Mouse (Mus musculus) heart, embryonic 11.5 days (tissue): ENCODE measurements at regions not wholly inside any gene's neighbourhood (a gene's known extent, or its start where the extent isn't known, plus 50 kb on each side); places are given as distances from the start of the nearest gene placed in this dataset.

Source experiments
- ATAC-seq: fragments of 200-750 bp; cut with Nextera tagmentation; replicated peaks from 2 replicates; pipeline ENCODE4 v1.8.0; 2017; ENCODE audit warnings: moderate library complexity; ENCODE audit not compliant: insufficient number of reproducible peaks, low FRiP score, low TSS enrichment
- H3K27ac ChIP-seq: fragments of 300-500 bp; sonication (generic); 2 replicates; pipeline ENCODE4 v1.5.1; 2014; ENCODE audit warnings: mild to moderate bottlenecking, low read depth, low read length
- H3K27me3 ChIP-seq: fragments of 300-500 bp; sonication (generic); 2 replicates; pipeline ENCODE4 v1.6.1; 2014; ENCODE audit warnings: mild to moderate bottlenecking, low read length, mixed read lengths; ENCODE audit not compliant: control insufficient read depth, insufficient read depth
- H3K36me3 ChIP-seq: fragments of 300-500 bp; sonication (generic); 2 replicates; pipeline ENCODE4 v1.6.1; 2014; ENCODE audit warnings: mild to moderate bottlenecking, low read length, moderate library complexity, mixed read lengths; ENCODE audit not compliant: control insufficient read depth, insufficient read depth
- H3K4me1 ChIP-seq: fragments of 300-500 bp; sonication (generic); 2 replicates; pipeline ENCODE4 v1.6.1; 2014; ENCODE audit warnings: low read length; ENCODE audit not compliant: control insufficient read depth, insufficient read depth
- H3K4me2 ChIP-seq: fragments of 300-500 bp; sonication (generic); 2 replicates; pipeline ENCODE4 v1.6.1; 2014; ENCODE audit warnings: mild to moderate bottlenecking, moderate library complexity
- H3K4me3 ChIP-seq: fragments of 300-500 bp; sonication (generic); 2 replicates; pipeline ENCODE4 v1.5.1; 2014; ENCODE audit warnings: low read depth, low read length
- H3K9ac ChIP-seq: fragments of 300-500 bp; sonication (generic); 2 replicates; pipeline ENCODE4 v1.6.1; 2014; ENCODE audit warnings: mild to moderate bottlenecking, low read depth, low read length, moderate library complexity
- H3K9me3 ChIP-seq: fragments of 300-500 bp; sonication (generic); replicated peaks from 2 replicates; pipeline ENCODE4 v1.6.1; 2016; ENCODE audit warnings: low read length; ENCODE audit not compliant: control insufficient read depth
- WGBS: fragments of 180-500 bp; shearing (Covaris S2); extraction: QIAGEN DNeasy Blood & Tissue Kit; methylation state at CpG from one replicate; pipeline ENCODE4 v1.1.7; 2014; ENCODE audit not compliant: insufficient replicate concordance; 5-methylcytosine and 5-hydroxymethylcytosine counted together

DNA sequence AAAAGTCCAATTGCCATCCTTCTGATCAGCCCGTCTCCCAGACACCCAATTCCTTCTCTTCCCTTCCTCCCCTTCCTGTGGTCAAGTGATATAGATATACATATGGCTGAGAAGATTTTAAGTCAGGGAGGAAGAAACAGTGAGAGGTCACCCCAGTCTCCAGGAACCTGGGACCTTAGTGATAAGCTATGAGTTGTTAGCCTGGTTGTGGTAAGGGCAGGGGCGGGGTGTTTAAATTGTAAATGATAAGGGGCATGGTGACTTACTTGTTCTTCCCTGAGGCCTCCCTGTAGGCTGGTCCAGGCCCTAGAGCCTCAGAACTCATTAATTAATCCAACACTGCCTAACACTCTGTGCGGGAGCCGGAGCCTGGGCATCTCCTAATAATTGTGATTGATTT, 186.5 kb upstream of the Ajap1 start:
- Histone ChIP-seq H3K4me3 (no peak overlapping the region), H3K36me3 (no peaks in the 10 kb centered on the region), H3K4me2 (no peak overlapping the region), H3K27ac (no peak overlapping the region), H3K4me1 (no peaks in the 10 kb centered on the region), H3K27me3 (no peaks in the 10 kb centered on the region; the same call in 1 of the 2 replicates), H3K9ac (no peak overlapping the region), H3K9me3 (no peaks in the 10 kb centered on the region)
- 74% methylated on average over 4 of the region's 4 CpGs for WGBS
- ATAC-seq = peak; percentile 72

- H3K27me3 ChIP-seq = no peaks in the 10 kb centered on the region; the same call in 1 of the 2 replicates
- ATAC-seq = no peak
- no peaks in the 10 kb centered on the region for H3K9me3 ChIP-seq
- no peak overlapping the region for H3K4me2 ChIP-seq
- H3K27ac ChIP-seq = no peak overlapping the region
- no peaks in the 10 kb centered on the region for H3K36me3 ChIP-seq
- no peak overlapping the region for H3K9ac ChIP-seq
- no peak overlapping the region for H3K4me3 ChIP-seq
- 72% methylated on average over 13 of the region's 13 CpGs for WGBS
- no peaks in the 10 kb centered on the region for H3K4me1 ChIP-seq
Observed at GRCm38 (mm10) chr4:153670216-153670615, 187.6 kb upstream of the Ajap1 start.

- H3K27ac ChIP-seq = no peak overlapping the region
Observed at GRCm38 (mm10) chr4:153675431-153675830, 192.8 kb upstream of the Ajap1 start.

GRCm38 (mm10) chr4:153679151-153679550, 196.5 kb upstream of the Ajap1 start:
- Histone ChIP-seq H3K9me3 (no peaks in the 10 kb centered on the region), H3K4me2 (no peak overlapping the region), H3K36me3 (no peaks in the 10 kb centered on the region), H3K4me1 (no peaks in the 10 kb centered on the region), H3K9ac (no peak overlapping the region), H3K4me3 (no peak overlapping the region), H3K27me3 (no peaks in the 10 kb centered on the region), H3K27ac (no peak overlapping the region)
- no peak for ATAC-seq
- 28% methylated on average over 12 of the region's 12 CpGs for WGBS

More at GRCm38 (mm10) chr4:153675431-153675830, 192.8 kb upstream of the Ajap1 start:
- WGBS = 81% methylated on average over 2 of the region's 2 CpGs
- no peaks in the 10 kb centered on the region for H3K36me3 ChIP-seq
- no peak overlapping the region for H3K4me3 ChIP-seq
- no peak for ATAC-seq
- no peaks in the 10 kb centered on the region; the same call in 1 of the 2 replicates for H3K27me3 ChIP-seq
- no peaks in the 10 kb centered on the region for H3K4me1 ChIP-seq
- H3K9me3 ChIP-seq = no peaks in the 10 kb centered on the region
- no peak overlapping the region for H3K4me2 ChIP-seq
- no peak overlapping the region for H3K9ac ChIP-seq

GRCm38 (mm10) chr4:153688441-153688840, 205.8 kb upstream of the Ajap1 start:
- Histone ChIP-seq H3K9ac (no peak overlapping the region), H3K4me1 (no peaks in the 10 kb centered on the region), H3K36me3 (no peaks in the 10 kb centered on the region), H3K9me3 (no peaks in the 10 kb centered on the region), H3K4me3 (no peak overlapping the region), H3K27me3 (no peaks in the 10 kb centered on the region), H3K27ac (no peak overlapping the region), H3K4me2 (no peak overlapping the region)
- WGBS = 59% methylated on average over 8 of the region's 8 CpGs
- no peak for ATAC-seq

DNA sequence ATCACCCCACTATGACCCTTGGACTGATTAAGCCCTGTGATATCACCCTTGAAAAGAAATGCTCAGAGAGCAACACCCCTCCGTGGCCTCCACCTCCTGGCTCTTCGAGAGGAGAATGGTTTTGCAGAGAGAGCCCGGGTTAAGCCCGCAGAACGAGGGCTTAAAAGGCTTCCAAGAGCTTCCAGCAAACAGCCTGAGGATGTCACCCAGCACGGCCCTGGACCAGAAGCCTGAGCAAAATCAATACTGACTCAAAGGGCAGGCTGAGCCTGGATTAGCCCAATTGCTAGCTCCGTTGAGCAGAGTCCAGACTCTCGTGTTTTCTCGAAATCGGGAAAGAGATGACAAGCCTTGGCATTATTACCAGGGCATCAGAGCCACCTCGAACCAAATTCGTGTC, 211.3 kb upstream of the Ajap1 start:
- 73% methylated on average over 12 of the region's 12 CpGs for WGBS
- no peaks in the 10 kb centered on the region for H3K9me3 ChIP-seq

GRCm38 (mm10) chr4:153696426-153697040, 213.9 kb upstream of the Ajap1 start:
- no peak for ATAC-seq
- Histone ChIP-seq H3K27ac (no peak overlapping the region), H3K9ac (no peak overlapping the region), H3K4me1 (no peaks in the 10 kb centered on the region), H3K4me3 (no peak overlapping the region), H3K9me3 (no peaks in the 10 kb centered on the region), H3K36me3 (no peaks in the 10 kb centered on the region), H3K27me3 (no peaks in the 10 kb centered on the region), H3K4me2 (no peak overlapping the region)
- WGBS = 56% methylated on average over 14 of the region's 14 CpGs

More for the DNA sequence above, 211.3 kb upstream of the Ajap1 start:
- no peak overlapping the region for H3K27ac ChIP-seq
- no peak overlapping the region for H3K4me3 ChIP-seq
- ATAC-seq = no peak
- H3K4me2 ChIP-seq = no peak overlapping the region
- no peaks in the 10 kb centered on the region for H3K36me3 ChIP-seq
- H3K4me1 ChIP-seq = no peaks in the 10 kb centered on the region
- H3K9ac ChIP-seq = no peak overlapping the region
- H3K27me3 ChIP-seq = no peaks in the 10 kb centered on the region

DNA sequence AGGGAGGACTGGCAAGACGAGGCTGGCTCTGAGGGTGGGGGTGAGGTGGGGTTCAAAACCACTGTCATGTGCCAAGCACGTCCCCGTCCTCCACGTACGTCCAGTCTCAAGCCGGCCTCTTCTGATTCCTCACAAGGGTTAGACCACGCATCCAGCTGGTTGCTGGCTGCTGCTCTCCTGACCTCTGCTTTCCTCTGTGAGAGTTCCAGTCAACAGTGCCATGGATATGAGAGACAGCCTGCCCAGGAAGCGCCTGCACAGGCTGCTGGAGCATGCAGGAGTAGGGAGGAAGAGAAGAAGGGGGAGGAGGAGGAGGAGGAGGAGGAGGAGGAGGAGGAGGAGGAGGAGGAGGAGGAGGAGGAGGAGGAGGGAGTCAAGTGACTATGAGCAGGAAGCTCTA, 224.6 kb upstream of the Ajap1 start:
- no peak for ATAC-seq
- H3K4me3 ChIP-seq = no peak overlapping the region
- no peak overlapping the region for H3K27ac ChIP-seq
- 58% methylated on average over 8 of the region's 8 CpGs for WGBS
- H3K4me2 ChIP-seq = no peak overlapping the region
- no peaks in the 10 kb centered on the region for H3K4me1 ChIP-seq
- no peaks in the 10 kb centered on the region for H3K36me3 ChIP-seq
- no peaks in the 10 kb centered on the region for H3K9me3 ChIP-seq
- H3K9ac ChIP-seq = no peak overlapping the region
- 0 out of 2 replicates have a peak, but pooled peaks cover 3% of the 10 kb centered on the region for H3K27me3 ChIP-seq

DNA sequence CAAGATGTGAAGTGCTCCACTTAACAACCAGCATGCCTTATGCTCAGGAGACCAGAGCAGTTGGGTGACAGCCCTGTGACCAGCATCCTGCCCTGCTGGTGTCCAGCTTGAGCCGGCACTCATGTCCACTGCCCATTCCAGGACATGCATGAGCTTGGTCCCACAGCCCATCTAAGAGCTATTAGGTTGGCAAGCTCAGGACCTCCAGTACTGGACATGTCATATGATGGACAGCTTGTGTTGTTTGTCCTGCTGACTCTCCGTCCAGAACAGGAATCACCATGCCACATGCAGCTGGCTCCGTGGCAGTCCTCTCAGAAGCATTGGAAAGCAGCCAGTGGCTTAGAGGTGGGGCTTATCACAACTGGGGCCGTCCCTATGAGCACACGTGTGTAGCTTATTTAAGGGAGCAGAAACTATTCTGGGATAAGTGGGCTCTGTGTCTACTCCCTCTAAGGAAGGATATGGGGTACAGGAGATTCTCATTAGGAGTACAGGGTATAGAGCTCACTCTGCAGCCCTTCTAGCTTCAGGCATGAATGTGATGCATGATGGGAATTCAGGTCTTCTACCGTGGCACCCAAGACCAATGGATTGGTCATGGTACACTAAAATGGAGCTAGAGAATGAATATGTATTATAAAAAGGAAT, 232.5 kb upstream of the Ajap1 start:
- no peak overlapping the region for H3K9ac ChIP-seq
- no peak overlapping the region for H3K4me3 ChIP-seq
- H3K4me1 ChIP-seq = no peaks in the 10 kb centered on the region
- no peaks in the 10 kb centered on the region for H3K36me3 ChIP-seq
- 47% methylated on average over 6 of the region's 6 CpGs for WGBS
- no peak overlapping the region for H3K27ac ChIP-seq
- H3K9me3 ChIP-seq = no peaks in the 10 kb centered on the region
- 0 out of 2 replicates have a peak, but pooled peaks cover 2% of the 10 kb centered on the region for H3K27me3 ChIP-seq
- H3K4me2 ChIP-seq = no peak overlapping the region
- no peak for ATAC-seq
